Mouse (Mus musculus): ENCODE data around the gene Exoc6b. TPM values are rescaled to one million over a fixed set of nuclear protein-coding genes. Genes with fewer than 3 reads are reported as not detected.

Gene Exoc6b
- polyA plus RNA-seq, 1 experiment from 2014 or later: 32.5 TPM

DNA sequence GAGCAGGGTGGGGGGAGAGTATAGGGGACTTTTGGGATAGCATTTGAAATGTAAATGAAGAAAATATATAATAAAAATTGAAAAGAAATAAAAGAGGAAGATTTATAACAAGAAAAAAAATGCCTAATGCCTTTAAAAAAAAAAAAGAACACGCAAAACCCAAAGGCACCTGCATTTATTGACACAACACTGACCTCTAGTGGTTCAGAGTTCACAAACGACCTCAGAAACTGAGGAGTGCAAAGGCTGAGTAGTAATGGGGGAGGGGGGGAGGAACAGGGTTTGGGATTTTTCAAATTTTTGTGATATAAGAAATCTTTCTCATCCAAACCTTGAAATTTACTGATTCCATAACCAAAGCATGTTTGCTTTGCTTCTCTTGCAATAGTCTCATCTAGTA lies 156.9 kb downstream of the Exoc6b start:
- Histone ChIP-seq H3K27ac (ENCODE audit: low read depth, low read length) (no peak overlapping the region), H3K4me2 (replicated peaks; ENCODE audit: low read depth, low read length) (no peak overlapping the region), H3K27me3 (ENCODE audit: control insufficient read depth, insufficient read depth, low read length) (no peaks in the 10 kb centered on the region), H3K36me3 (ENCODE audit: control insufficient read depth, insufficient read depth, low read length) (no peaks in the 10 kb centered on the region), H3K4me3 (ENCODE audit: low read length) (no peak overlapping the region), H3K9ac (ENCODE audit: low read depth, low read length) (no peak overlapping the region), H3K4me1 (ENCODE audit: control insufficient read depth, insufficient read depth, low read length) (no peaks in the 10 kb centered on the region), H3K9me3 (ENCODE audit: control insufficient read depth, low read length) (no peaks in the 10 kb centered on the region)
- 6% methylated on average over 2 of the region's 2 CpGs for WGBS
- no peak for ATAC-seq (ENCODE audit: low FRiP score, low TSS enrichment)

DNA sequence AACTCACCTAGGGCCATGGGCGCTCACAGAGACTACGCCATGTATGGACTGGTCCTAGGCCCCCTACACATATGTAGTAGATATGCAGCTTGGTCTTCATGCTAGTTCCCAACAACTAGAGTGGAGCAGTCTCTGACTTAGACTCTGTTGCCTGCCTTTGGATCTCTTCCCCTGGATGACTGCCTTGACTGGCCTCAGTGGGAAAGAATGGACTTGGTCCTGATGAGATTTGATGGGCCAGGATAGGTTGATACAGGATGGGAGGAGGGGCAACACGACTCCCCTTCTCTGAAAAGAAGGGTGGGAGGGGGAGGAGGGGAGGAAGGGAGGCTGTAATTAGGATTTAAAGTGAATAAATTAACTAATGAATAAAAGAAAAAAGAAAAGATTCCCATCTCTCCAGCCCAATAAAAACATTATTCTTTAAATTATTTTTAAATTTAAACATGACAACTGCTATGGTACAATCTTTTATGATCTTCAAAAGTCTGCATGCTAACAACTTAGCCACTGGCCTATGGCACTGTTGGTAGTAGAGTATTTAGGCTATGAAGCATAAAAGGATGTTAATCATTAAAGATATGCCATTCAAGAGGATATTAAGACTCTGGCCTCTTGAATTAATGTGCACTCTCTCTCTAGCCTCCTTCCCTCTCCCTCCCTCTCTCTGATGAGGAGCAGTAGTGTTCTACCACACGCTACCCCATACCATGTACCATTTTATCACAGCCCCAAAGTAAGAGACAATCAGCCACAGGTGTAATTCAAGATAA lies 170.1 kb downstream of the Exoc6b start:
- ATAC-seq (ENCODE audit: low FRiP score, low TSS enrichment): peak; percentile 49; the same call in 1 of the 2 replicates
- Histone ChIP-seq H3K9ac (ENCODE audit: low read depth, low read length) (no peak overlapping the region), H3K4me1 (ENCODE audit: control insufficient read depth, insufficient read depth, low read length) (no peaks in the 10 kb centered on the region), H3K27me3 (ENCODE audit: control insufficient read depth, insufficient read depth, low read length) (no peaks in the 10 kb centered on the region), H3K4me3 (ENCODE audit: low read length) (no peak overlapping the region), H3K36me3 (ENCODE audit: control insufficient read depth, insufficient read depth, low read length) (no peaks in the 10 kb centered on the region), H3K9me3 (ENCODE audit: control insufficient read depth, low read length) (no peaks in the 10 kb centered on the region), H3K27ac (ENCODE audit: low read depth, low read length) (no peak overlapping the region), H3K4me2 (replicated peaks; ENCODE audit: low read depth, low read length) (no peak overlapping the region)
- 69% methylated on average over 4 of the region's 4 CpGs for WGBS

GRCm38 (mm10) chr6:84893773-84894095 lies 175.6 kb downstream of the Exoc6b start:
- Histone ChIP-seq H3K4me2 (replicated peaks; ENCODE audit: low read depth, low read length) (no peak overlapping the region), H3K27ac (ENCODE audit: low read depth, low read length) (no peak overlapping the region), H3K4me1 (ENCODE audit: control insufficient read depth, insufficient read depth, low read length) (peaks cover 7% of the 10 kb centered on the region), H3K9ac (ENCODE audit: low read depth, low read length) (no peak overlapping the region), H3K36me3 (ENCODE audit: control insufficient read depth, insufficient read depth, low read length) (no peaks in the 10 kb centered on the region), H3K4me3 (ENCODE audit: low read length) (no peak overlapping the region), H3K9me3 (ENCODE audit: control insufficient read depth, low read length) (no peaks in the 10 kb centered on the region), H3K27me3 (ENCODE audit: control insufficient read depth, insufficient read depth, low read length) (no peaks in the 10 kb centered on the region)
- ATAC-seq (ENCODE audit: low FRiP score, low TSS enrichment): no peak

- Histone ChIP-seq H3K36me3 (ENCODE audit: control insufficient read depth, insufficient read depth, low read length) (no peaks in the 10 kb centered on the region), H3K27ac (ENCODE audit: low read depth, low read length) (no peak overlapping the region), H3K27me3 (ENCODE audit: control insufficient read depth, insufficient read depth, low read length) (no peaks in the 10 kb centered on the region), H3K4me1 (ENCODE audit: control insufficient read depth, insufficient read depth, low read length) (peaks cover 7% of the 10 kb centered on the region), H3K4me2 (replicated peaks; ENCODE audit: low read depth, low read length) (no peak overlapping the region), H3K9me3 (ENCODE audit: control insufficient read depth, low read length) (no peaks in the 10 kb centered on the region), H3K4me3 (ENCODE audit: low read length) (no peak overlapping the region), H3K9ac (ENCODE audit: low read depth, low read length) (no peak overlapping the region)
- ATAC-seq (ENCODE audit: low FRiP score, low TSS enrichment): no peak
- WGBS: 32% methylated on average over 5 of the region's 5 CpGs
Measured at GRCm38 (mm10) chr6:84892926-84893772, 176.2 kb downstream of the Exoc6b start.

- Histone ChIP-seq H3K4me3 (ENCODE audit: low read length) (no peak overlapping the region), H3K9me3 (ENCODE audit: control insufficient read depth, low read length) (no peaks in the 10 kb centered on the region), H3K9ac (ENCODE audit: low read depth, low read length) (no peak overlapping the region), H3K27ac (ENCODE audit: low read depth, low read length) (no peak overlapping the region), H3K4me1 (ENCODE audit: control insufficient read depth, insufficient read depth, low read length) (0 out of 2 replicates have a peak, but pooled peaks cover 3% of the 10 kb centered on the region), H3K36me3 (ENCODE audit: control insufficient read depth, insufficient read depth, low read length) (no peaks in the 10 kb centered on the region), H3K4me2 (replicated peaks; ENCODE audit: low read depth, low read length) (no peak overlapping the region), H3K27me3 (ENCODE audit: control insufficient read depth, insufficient read depth, low read length) (no peaks in the 10 kb centered on the region)
- no peak for ATAC-seq (ENCODE audit: low FRiP score, low TSS enrichment)
- 72% methylated on average over 3 of the region's 3 CpGs for WGBS
Measured at GRCm38 (mm10) chr6:84886551-84886950, 182.8 kb downstream of the Exoc6b start.

GRCm38 (mm10) chr6:84885080-84885479 lies 184.2 kb downstream of the Exoc6b start:
- H3K4me2 ChIP-seq (replicated peaks; ENCODE audit: low read depth, low read length): no peak overlapping the region
- no peak overlapping the region for H3K27ac ChIP-seq (ENCODE audit: low read depth, low read length)
- H3K9ac ChIP-seq (ENCODE audit: low read depth, low read length): no peak overlapping the region
- H3K4me3 ChIP-seq (ENCODE audit: low read length): no peak overlapping the region
- no peaks in the 10 kb centered on the region for H3K27me3 ChIP-seq (ENCODE audit: control insufficient read depth, insufficient read depth, low read length)
- 85% methylated on average over 1 of the region's 1 CpGs for WGBS
- ATAC-seq (ENCODE audit: low FRiP score, low TSS enrichment): no peak
- no peaks in the 10 kb centered on the region for H3K36me3 ChIP-seq (ENCODE audit: control insufficient read depth, insufficient read depth, low read length)
- H3K9me3 ChIP-seq (ENCODE audit: control insufficient read depth, low read length): no peaks in the 10 kb centered on the region
- 0 out of 2 replicates have a peak, but pooled peaks cover 3% of the 10 kb centered on the region for H3K4me1 ChIP-seq (ENCODE audit: control insufficient read depth, insufficient read depth, low read length)

DNA sequence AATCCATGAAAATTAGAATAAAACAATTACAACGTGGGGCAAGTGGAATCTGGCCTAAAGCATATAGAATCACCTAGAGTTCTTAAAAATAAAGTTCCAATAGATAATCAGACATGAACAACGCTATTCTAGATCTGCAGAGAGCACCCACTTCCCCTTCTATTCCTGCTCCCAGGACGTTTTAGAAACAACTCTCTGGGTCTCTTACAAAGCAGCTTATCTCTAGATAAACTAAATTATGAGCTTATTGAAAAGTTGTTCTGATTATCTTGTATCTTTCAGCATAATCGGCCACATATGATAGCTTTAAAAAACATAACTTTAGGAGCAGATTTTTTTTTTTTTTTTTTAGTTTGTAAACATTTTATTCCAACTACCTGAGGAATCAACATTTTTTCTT lies 185.6 kb downstream of the Exoc6b start:
- no peak overlapping the region for H3K4me2 ChIP-seq (replicated peaks; ENCODE audit: low read depth, low read length)
- H3K27me3 ChIP-seq (ENCODE audit: control insufficient read depth, insufficient read depth, low read length): no peaks in the 10 kb centered on the region
- WGBS: 77% methylated on average over 4 of the region's 4 CpGs
- no peaks in the 10 kb centered on the region for H3K36me3 ChIP-seq (ENCODE audit: control insufficient read depth, insufficient read depth, low read length)
- H3K27ac ChIP-seq (ENCODE audit: low read depth, low read length): no peak overlapping the region
- no peak for ATAC-seq (ENCODE audit: low FRiP score, low TSS enrichment)
- no peak overlapping the region for H3K9ac ChIP-seq (ENCODE audit: low read depth, low read length)
- 0 out of 2 replicates have a peak, but pooled peaks cover 3% of the 10 kb centered on the region for H3K4me1 ChIP-seq (ENCODE audit: control insufficient read depth, insufficient read depth, low read length)
- H3K9me3 ChIP-seq (ENCODE audit: control insufficient read depth, low read length): no peaks in the 10 kb centered on the region
- no peak overlapping the region for H3K4me3 ChIP-seq (ENCODE audit: low read length)

GRCm38 (mm10) chr6:84882663-84883517 lies 186.4 kb downstream of the Exoc6b start:
- WGBS: 70% methylated on average over 14 of the region's 14 CpGs
- Histone ChIP-seq H3K36me3 (ENCODE audit: control insufficient read depth, insufficient read depth, low read length) (no peaks in the 10 kb centered on the region), H3K4me1 (ENCODE audit: control insufficient read depth, insufficient read depth, low read length) (0 out of 2 replicates have a peak, but pooled peaks cover 3% of the 10 kb centered on the region), H3K27me3 (ENCODE audit: control insufficient read depth, insufficient read depth, low read length) (no peaks in the 10 kb centered on the region), H3K4me2 (replicated peaks; ENCODE audit: low read depth, low read length) (no peak overlapping the region), H3K27ac (ENCODE audit: low read depth, low read length) (no peak overlapping the region; the same call in 1 of the 2 replicates), H3K4me3 (ENCODE audit: low read length) (no peak overlapping the region), H3K9ac (ENCODE audit: low read depth, low read length) (no peak overlapping the region), H3K9me3 (ENCODE audit: control insufficient read depth, low read length) (no peaks in the 10 kb centered on the region)
- no peak for ATAC-seq (ENCODE audit: low FRiP score, low TSS enrichment)

Measured in kidney, embryonic 14.5 days (tissue).